Mouse (Mus musculus) urinary bladder, postnatal 0 days (tissue): ENCODE results near the gene Polr1e. TPM values are rescaled to one million over a fixed set of nuclear protein-coding genes. Genes with fewer than 3 reads are reported as not detected.

Source experiments
- polyA plus RNA-seq: library from polyadenylated mRNA; unstranded; fragments of >200 nt; fragmentation: Nextera tagmentation; extraction: Ambion mirVana; gene quantifications from 2 replicates; pipeline ENCODE4 v1.2.1, GENCODE M21; 2015

Polr1e gene
- 22.7 and 23.0 TPM in 2 replicates for polyA plus RNA-seq

GRCm38 (mm10) chr4:45018452-45018980, at the start of gene Polr1e:
Polr1e (plus strand) TSS chr4:45018583.

GRCm38 (mm10) chr4:44981280-44981973, 37.0 kb upstream of the Polr1e start, which contains the start of gene Grhpr:
Grhpr (plus strand) TSS chr4:44981395.

GRCm38 (mm10) chr4:45012105-45012975, 6.0 kb upstream of the Polr1e start, which contains the start of gene Zbtb5:
Zbtb5 (minus strand) TSS chr4:45012412.

GRCm38 (mm10) chr4:45084021-45084894, 65.9 kb downstream of the Polr1e start, which contains the start of gene Fbxo10:
Fbxo10 (minus strand) TSS chr4:45084604.

Other genes with a start within 250 kb of the Polr1e start
- 40.0 and 44.5 TPM in 2 replicates for gene Grhpr, start 37.2 kb upstream of the Polr1e start, polyA plus RNA-seq
- gene Zbtb5, start 6.2 kb upstream of the Polr1e start, polyA plus RNA-seq: 6.9 and 7.5 TPM in 2 replicates
- gene Fbxo10, start 66.0 kb downstream of the Polr1e start, polyA plus RNA-seq: 5.9 and 6.1 TPM in 2 replicates
- gene Tomm5, start 89.5 kb downstream of the Polr1e start, polyA plus RNA-seq: 219 and 220 TPM in 2 replicates
- gene Frmpd1, start 166.3 kb downstream of the Polr1e start, polyA plus RNA-seq: 0.04 TPM in 1 of 2 replicates, not detected in the other